Mouse (Mus musculus): ENCODE measurements around the gene Cfap298. TPM values are rescaled to one million over a fixed set of nuclear protein-coding genes. Genes with fewer than 3 reads are reported as not detected.
A peak's percentile ranks its signal among the peaks of the same experiment; 100 is the strongest.

The Cfap298 gene
- polyA plus RNA-seq, 2 experiments: 11.5 to 18.4 TPM

GRCm38 (mm10) chr16:90950354-90950963 lies 15.5 kb upstream of the Cfap298 start:
- Histone ChIP-seq H3K9ac (replicated peaks) (no peak overlapping the region), H3K27me3 (ENCODE audit: control insufficient read depth, insufficient read depth, low read length) (no peaks in the 10 kb centered on the region), H3K27ac (no peak overlapping the region), H3K4me3 (ENCODE audit: insufficient read depth in 1 of 2, low read depth in 2 of 2, low read length in 2 of 2) (no peak overlapping the region), H3K9me3 (ENCODE audit: control insufficient read depth, low read length) (no peaks in the 10 kb centered on the region), H3K36me3 (replicated peaks; ENCODE audit: control insufficient read depth, insufficient read depth, low read depth) (peaks cover 27% of the 10 kb centered on the region), H3K4me2 (ENCODE audit: low read depth) (no peak overlapping the region), H3K4me1 (replicated peaks; ENCODE audit: control insufficient read depth in 2 of 2, insufficient read depth in 2 of 2, low read length in 1 of 2) (no peaks in the 10 kb centered on the region)
- 47% methylated on average over 17 of the region's 17 CpGs for WGBS (ENCODE audit: insufficient replicate concordance)
- ATAC-seq (ENCODE audit: insufficient read depth) (0 out of 2 replicates have a peak, but pooled peaks have one; percentile 26), DNase-seq (ENCODE audit: low read depth in 3 of 3, low spot score in 3 of 3) (no peak)
- TF ChIP-seq EP300 (IDR thresholded peaks at IDR 0.05; ENCODE audit: low read depth): no peak
- peak; percentile 42 for TF ChIP-seq CTCF (IDR thresholded peaks at IDR 0.05; ENCODE audit: low read depth)

DNA sequence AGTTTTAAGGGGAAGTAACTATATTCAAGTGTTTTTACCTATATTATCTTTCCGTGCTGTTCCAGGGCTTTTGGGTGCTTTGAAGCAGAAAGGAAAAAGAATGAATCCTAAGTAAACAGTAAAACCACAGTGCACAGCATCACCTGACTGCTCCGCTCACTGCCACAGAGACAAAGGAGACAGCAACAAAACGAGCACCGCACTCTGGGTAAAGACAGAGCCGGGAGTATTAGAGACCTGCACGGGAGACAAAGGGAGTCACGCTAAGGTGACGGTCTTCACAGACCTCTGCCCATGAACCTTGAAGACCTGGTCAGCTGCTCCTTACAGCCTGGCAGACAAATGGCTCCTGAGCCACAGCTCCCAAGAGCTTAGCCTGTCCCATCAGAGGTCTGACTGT lies 12.1 kb upstream of the Cfap298 start:
- WGBS (ENCODE audit: insufficient replicate concordance): 93% methylated on average over 8 of the region's 8 CpGs
- Histone ChIP-seq H3K27me3 (ENCODE audit: control insufficient read depth, insufficient read depth, low read length) (no peaks in the 10 kb centered on the region), H3K4me3 (ENCODE audit: insufficient read depth in 1 of 2, low read depth in 2 of 2, low read length in 2 of 2) (no peak overlapping the region), H3K4me1 (replicated peaks; ENCODE audit: control insufficient read depth in 2 of 2, insufficient read depth in 2 of 2, low read length in 1 of 2) (no peaks in the 10 kb centered on the region), H3K4me2 (ENCODE audit: low read depth) (no peak overlapping the region), H3K9ac (replicated peaks) (no peak overlapping the region), H3K36me3 (replicated peaks; ENCODE audit: control insufficient read depth, insufficient read depth, low read depth) (peaks cover 34% of the 10 kb centered on the region), H3K9me3 (ENCODE audit: control insufficient read depth, low read length) (no peaks in the 10 kb centered on the region), H3K27ac (no peak overlapping the region)
- no peak for TF ChIP-seq CTCF (IDR thresholded peaks at IDR 0.05; ENCODE audit: low read depth)
- TF ChIP-seq EP300 (IDR thresholded peaks at IDR 0.05; ENCODE audit: low read depth): no peak
- ATAC-seq (ENCODE audit: insufficient read depth) (no peak), DNase-seq (ENCODE audit: low read depth in 3 of 3, low spot score in 3 of 3) (no peak)

DNA sequence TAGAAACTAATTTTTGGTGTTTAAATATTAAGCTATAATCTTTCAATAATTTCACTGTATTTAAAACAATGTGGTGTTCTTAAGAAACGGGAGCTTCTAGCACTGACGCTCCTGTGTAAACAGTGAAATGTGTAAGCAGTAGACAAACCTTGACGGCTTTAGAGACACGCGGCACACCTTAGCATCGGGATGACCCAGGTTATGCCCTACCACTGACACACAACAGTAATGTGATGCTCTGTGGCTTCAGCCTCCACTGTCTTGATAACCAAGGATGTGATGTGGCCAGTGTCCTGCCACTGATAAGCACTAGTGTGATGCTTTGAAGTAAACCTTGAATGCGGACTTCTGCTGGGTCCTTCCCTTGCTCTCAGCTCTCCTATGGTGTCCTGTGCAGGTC lies 6.3 kb upstream of the Cfap298 start:
- no peak for TF ChIP-seq EP300 (IDR thresholded peaks at IDR 0.05; ENCODE audit: low read depth)
- Histone ChIP-seq H3K27ac (no peak overlapping the region), H3K4me2 (ENCODE audit: low read depth) (no peak overlapping the region), H3K4me3 (ENCODE audit: insufficient read depth in 1 of 2, low read depth in 2 of 2, low read length in 2 of 2) (no peak overlapping the region), H3K27me3 (ENCODE audit: control insufficient read depth, insufficient read depth, low read length) (no peaks in the 10 kb centered on the region), H3K4me1 (replicated peaks; ENCODE audit: control insufficient read depth in 2 of 2, insufficient read depth in 2 of 2, low read length in 1 of 2) (no peaks in the 10 kb centered on the region), H3K9ac (replicated peaks) (no peak overlapping the region), H3K36me3 (replicated peaks; ENCODE audit: control insufficient read depth, insufficient read depth, low read depth) (peaks cover 35% of the 10 kb centered on the region), H3K9me3 (ENCODE audit: control insufficient read depth, low read length) (no peaks in the 10 kb centered on the region)
- no peak for ATAC-seq (ENCODE audit: insufficient read depth)
- DNase-seq (ENCODE audit: low read depth in 3 of 3, low spot score in 3 of 3): no peak
- 80% methylated on average over 7 of the region's 7 CpGs for WGBS (ENCODE audit: insufficient replicate concordance)

- DNase-seq (ENCODE audit: low read depth in 3 of 3, low spot score in 3 of 3): peak in 2 of 3 experiments; percentile 30 to 49
- Histone ChIP-seq H3K9me3 (ENCODE audit: control insufficient read depth, low read length) (no peaks in the 10 kb centered on the region), H3K27me3 (ENCODE audit: control insufficient read depth, insufficient read depth, low read length) (no peaks in the 10 kb centered on the region), H3K27ac (peak overlapping the region; percentile 68), H3K9ac (replicated peaks) (peak overlapping the region; percentile 88), H3K4me2 (ENCODE audit: low read depth) (peak overlapping the region; percentile 95), H3K4me1 (replicated peaks; ENCODE audit: control insufficient read depth in 2 of 2, insufficient read depth in 2 of 2, low read length in 1 of 2) (no peaks in the 10 kb centered on the region; a peak in 1 of 4 replicates), H3K4me3 (ENCODE audit: insufficient read depth in 1 of 2, low read depth in 2 of 2, low read length in 2 of 2) (peak overlapping the region; percentile 93 to 96), H3K36me3 (replicated peaks; ENCODE audit: control insufficient read depth, insufficient read depth, low read depth) (peaks cover 9% of the 10 kb centered on the region)
- WGBS (ENCODE audit: insufficient replicate concordance): under 1% methylated on average over 38 of the region's 38 CpGs
- TF ChIP-seq CTCF (IDR thresholded peaks at IDR 0.05; ENCODE audit: low read depth) (peak; percentile 34; the same call in 1 of the 2 replicates), EP300 (IDR thresholded peaks at IDR 0.05; ENCODE audit: low read depth) (no peak)
- ATAC-seq (ENCODE audit: insufficient read depth): peak; percentile 69
These were observed 674 bp downstream of the Cfap298 start for GRCm38 (mm10) chr16:90934193-90934686.

DNA sequence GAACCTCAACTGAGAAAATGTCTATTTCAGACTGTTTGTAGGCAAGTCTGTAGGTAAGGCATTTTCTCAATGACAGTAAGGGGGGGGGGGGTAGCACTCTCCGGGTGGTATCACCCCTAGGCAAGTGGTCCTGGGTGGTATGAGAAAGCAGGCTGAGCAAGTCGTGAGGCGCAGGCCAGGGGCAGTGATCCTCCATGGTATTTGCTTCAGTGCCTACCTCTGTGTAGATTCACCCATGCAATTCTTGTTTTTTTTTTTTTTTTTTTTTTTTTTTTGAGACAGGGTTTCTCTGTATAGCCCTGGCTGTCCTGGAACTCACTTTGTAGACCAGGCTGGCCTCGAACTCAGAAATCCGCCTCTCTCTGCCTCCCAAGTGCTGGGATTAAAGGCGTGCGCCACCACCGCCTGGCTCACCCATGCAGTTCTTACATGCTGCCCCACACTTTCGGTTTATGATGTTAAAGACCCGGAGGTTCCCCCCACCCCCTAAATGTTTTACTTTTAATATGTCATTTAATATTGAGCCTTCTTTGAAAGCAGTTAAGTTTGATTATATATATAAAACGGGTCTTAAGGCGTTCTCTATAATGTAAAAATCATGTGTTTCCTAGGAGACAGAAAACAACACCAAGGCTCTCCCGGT lies 1.3 kb downstream of the Cfap298 start:
- Histone ChIP-seq H3K27me3 (ENCODE audit: control insufficient read depth, insufficient read depth, low read length) (no peaks in the 10 kb centered on the region), H3K9ac (replicated peaks) (peak overlapping the region; percentile 88), H3K4me2 (ENCODE audit: low read depth) (peak overlapping the region; percentile 95), H3K4me3 (ENCODE audit: insufficient read depth in 1 of 2, low read depth in 2 of 2, low read length in 2 of 2) (peak overlapping the region; percentile 93 to 96), H3K9me3 (ENCODE audit: control insufficient read depth, low read length) (no peaks in the 10 kb centered on the region), H3K36me3 (replicated peaks; ENCODE audit: control insufficient read depth, insufficient read depth, low read depth) (peaks cover 8% of the 10 kb centered on the region), H3K27ac (peak overlapping the region; percentile 68), H3K4me1 (replicated peaks; ENCODE audit: control insufficient read depth in 2 of 2, insufficient read depth in 2 of 2, low read length in 1 of 2) (no peaks in the 10 kb centered on the region; a peak in 1 of 4 replicates)
- WGBS (ENCODE audit: insufficient replicate concordance): 20% methylated on average over 13 of the region's 13 CpGs
- peak in 1 of 3 experiments; percentile 29 for DNase-seq (ENCODE audit: low read depth in 3 of 3, low spot score in 3 of 3)
- no peak for ATAC-seq (ENCODE audit: insufficient read depth)
- TF ChIP-seq EP300 (IDR thresholded peaks at IDR 0.05; ENCODE audit: low read depth) (no peak), CTCF (IDR thresholded peaks at IDR 0.05; ENCODE audit: low read depth) (no peak)
